Mouse (Mus musculus) lung, embryonic 16.5 days (tissue): ENCODE data around the gene Stx18. TPM values are rescaled to one million over a fixed set of nuclear protein-coding genes. Genes with fewer than 3 reads are reported as not detected.

Experiments used
- ATAC-seq: fragments of 200-750 bp; cut with Nextera tagmentation; 2 replicates; pipeline ENCODE4 v1.8.0; 2017; ENCODE audit warnings: low read depth, mild to moderate bottlenecking, moderate library complexity
- H3K27ac ChIP-seq: fragments of 300-500 bp; sonication (generic); 2 replicates; pipeline ENCODE4 v1.5.1; 2014; ENCODE audit warnings: mild to moderate bottlenecking, control low read depth, low read length
- H3K27me3 ChIP-seq: fragments of 300-500 bp; sonication (generic); 2 replicates; pipeline ENCODE4 v1.6.1; 2014; ENCODE audit warnings: low read depth, low read length, mixed read lengths; ENCODE audit not compliant: control insufficient read depth, insufficient read depth
- H3K36me3 ChIP-seq: fragments of 300-500 bp; sonication (generic); 2 replicates; pipeline ENCODE4 v1.6.1; 2014; ENCODE audit warnings: low read length; ENCODE audit not compliant: control insufficient read depth, insufficient read depth
- H3K4me1 ChIP-seq: fragments of 300-500 bp; sonication (generic); replicated peaks from 2 replicates; pipeline ENCODE4 v1.6.1; 2014; ENCODE audit warnings: low read length, mixed read lengths; ENCODE audit not compliant: control insufficient read depth, insufficient read depth
- H3K4me2 ChIP-seq: fragments of 300-500 bp; sonication (generic); 2 replicates; pipeline ENCODE4 v1.6.1; 2014; ENCODE audit warnings: low read depth, low read length, control low read depth
- H3K4me3 ChIP-seq: fragments of 300-500 bp; sonication (generic); 2 replicates; pipeline ENCODE4 v1.5.1; 2014; ENCODE audit warnings: mild to moderate bottlenecking, low read length, control low read depth
- H3K9ac ChIP-seq: fragments of 300-500 bp; sonication (generic); 2 replicates; pipeline ENCODE4 v1.6.1; 2014; ENCODE audit warnings: low read length, control low read depth
- H3K9me3 ChIP-seq: fragments of 300-500 bp; sonication (generic); 2 replicates; pipeline ENCODE4 v1.6.1; 2016; ENCODE audit warnings: low read length; ENCODE audit not compliant: control insufficient read depth
- WGBS: fragments of 180-500 bp; shearing (Covaris S2); extraction: QIAGEN DNeasy Blood & Tissue Kit; methylation state at CpG from one replicate; pipeline ENCODE4 v1.1.7; 2014; 5-methylcytosine and 5-hydroxymethylcytosine counted together
- polyA plus RNA-seq: library from polyadenylated mRNA; unstranded; fragments of >200 nt; fragmentation: Nextera tagmentation; extraction: Ambion mirVana; gene quantifications from 2 replicates; pipeline ENCODE4 v1.2.1, GENCODE M21; 2015

Stx18 gene
- polyA plus RNA-seq, 1 experiment from 2014 or later: 40.4 TPM

DNA sequence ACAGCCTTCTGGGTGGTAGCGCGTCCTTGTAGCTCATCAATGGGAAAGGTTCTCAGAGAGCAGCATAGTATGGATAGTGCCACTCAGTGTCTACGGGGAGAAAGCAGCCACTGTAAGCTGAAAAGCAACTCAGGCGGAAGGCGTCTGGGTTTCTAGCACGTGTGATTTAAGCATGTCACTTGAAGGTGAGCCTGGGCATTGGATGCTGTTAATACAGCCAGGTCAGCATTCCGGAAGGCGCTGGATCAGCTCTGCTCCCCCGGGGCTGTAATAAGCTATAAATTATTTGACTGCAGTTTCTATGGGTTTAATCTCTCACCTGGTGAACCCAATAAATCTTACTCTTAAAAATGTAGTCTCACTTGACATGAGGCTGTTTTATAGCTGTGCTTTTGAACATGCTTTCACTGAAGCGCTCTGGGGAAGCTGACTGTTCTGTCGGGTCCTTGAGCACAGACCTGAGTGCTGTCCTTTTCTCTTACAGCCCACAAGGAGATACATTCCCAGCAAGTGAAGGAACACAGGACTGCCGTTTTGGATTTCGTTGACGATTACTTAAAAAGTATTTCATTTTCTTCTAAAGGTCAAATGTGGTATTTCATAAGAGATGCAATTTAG is 67.6 kb downstream of the Stx18 start:
- H3K27me3 ChIP-seq: no peaks in the 10 kb centered on the region
- WGBS: 90% methylated on average over 14 of the region's 14 CpGs
- no peak overlapping the region for H3K4me3 ChIP-seq
- no peak for ATAC-seq
- peaks cover 2% of the 10 kb centered on the region; the same call in 1 of the 2 replicates for H3K36me3 ChIP-seq
- no peak overlapping the region for H3K27ac ChIP-seq
- H3K4me2 ChIP-seq: no peak overlapping the region
- H3K9me3 ChIP-seq: no peaks in the 10 kb centered on the region
- H3K4me1 ChIP-seq: no peaks in the 10 kb centered on the region
- H3K9ac ChIP-seq: no peak overlapping the region

DNA sequence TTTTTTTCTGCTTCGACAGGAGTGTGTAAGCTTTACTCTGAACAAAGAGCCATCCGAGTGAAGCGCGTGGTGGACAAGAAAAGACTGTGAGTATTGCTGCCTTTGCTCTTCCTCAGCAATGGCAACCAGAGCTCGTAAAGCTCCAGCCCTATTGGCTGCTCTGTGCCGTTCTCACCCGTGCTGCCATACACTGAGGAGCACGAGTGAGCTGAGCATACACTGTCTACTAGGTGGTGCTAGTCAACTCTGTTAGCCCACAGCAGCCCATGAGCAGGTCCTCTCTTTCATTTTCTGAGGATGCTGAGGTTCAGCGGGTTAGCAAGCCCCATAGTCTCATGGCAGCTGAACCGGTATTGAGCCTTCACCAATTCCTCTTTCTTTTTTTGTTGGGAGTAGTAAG is 68.3 kb downstream of the Stx18 start:
- WGBS: 91% methylated on average over 10 of the region's 10 CpGs

DNA sequence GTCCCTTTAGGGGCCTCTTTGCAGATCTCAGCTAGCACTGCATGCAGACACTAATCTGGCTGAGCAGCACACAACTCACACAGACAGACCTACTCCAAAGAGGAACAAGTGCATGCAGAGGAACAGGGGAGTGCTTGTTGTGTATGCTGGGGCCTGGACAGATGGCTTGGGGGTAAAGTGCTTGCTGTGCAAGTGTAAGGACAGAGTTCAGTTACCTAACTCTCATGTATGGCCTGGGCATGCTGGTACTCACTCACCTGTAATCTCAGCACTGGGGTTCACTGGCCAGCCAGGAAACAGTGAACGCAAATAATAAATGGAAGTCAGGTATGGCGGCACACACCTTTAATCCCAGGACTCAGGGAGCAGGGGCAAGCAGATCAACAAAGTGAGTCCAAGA is 76.0 kb downstream of the Stx18 start:
- H3K4me1 ChIP-seq: no peaks in the 10 kb centered on the region
- WGBS: 93% methylated on average over 2 of the region's 2 CpGs
- no peak overlapping the region for H3K9ac ChIP-seq
- H3K9me3 ChIP-seq: no peaks in the 10 kb centered on the region
- H3K4me3 ChIP-seq: no peak overlapping the region
- H3K27me3 ChIP-seq: no peaks in the 10 kb centered on the region
- ATAC-seq: no peak
- H3K4me2 ChIP-seq: no peak overlapping the region
- H3K36me3 ChIP-seq: peaks cover 4% of the 10 kb centered on the region
- no peak overlapping the region for H3K27ac ChIP-seq

More for the DNA sequence above, 68.3 kb downstream of the Stx18 start:
- Histone ChIP-seq H3K9me3 (no peaks in the 10 kb centered on the region), H3K9ac (no peak overlapping the region), H3K4me1 (no peaks in the 10 kb centered on the region), H3K4me3 (no peak overlapping the region), H3K36me3 (peaks cover 2% of the 10 kb centered on the region; the same call in 1 of the 2 replicates), H3K4me2 (no peak overlapping the region), H3K27ac (no peak overlapping the region), H3K27me3 (no peaks in the 10 kb centered on the region)
- ATAC-seq: no peak

DNA sequence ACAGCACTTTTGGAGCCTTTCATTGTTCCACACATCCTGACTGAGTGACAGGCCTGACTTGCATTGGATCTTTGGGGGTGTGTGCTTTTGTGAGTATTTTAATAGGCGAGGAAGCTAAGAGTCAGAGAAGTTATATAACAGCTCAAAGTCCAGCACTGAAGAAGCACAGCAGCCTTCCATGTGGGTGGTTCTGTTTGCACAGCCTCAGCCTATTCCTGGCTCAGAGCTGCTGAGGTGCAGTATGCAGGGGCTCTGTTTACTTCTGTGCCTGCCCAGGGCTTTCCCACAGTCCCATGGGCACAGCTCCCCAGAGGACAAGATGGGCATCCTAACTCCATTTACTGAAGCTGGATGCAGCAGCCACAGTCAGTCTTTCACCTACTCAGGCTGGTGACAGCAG is 78.5 kb downstream of the Stx18 start:
- Histone ChIP-seq H3K4me3 (no peak overlapping the region), H3K4me2 (no peak overlapping the region), H3K27ac (no peak overlapping the region), H3K9me3 (no peaks in the 10 kb centered on the region), H3K9ac (no peak overlapping the region), H3K27me3 (no peaks in the 10 kb centered on the region), H3K4me1 (no peaks in the 10 kb centered on the region), H3K36me3 (peaks cover 7% of the 10 kb centered on the region)
- no peak for ATAC-seq
- 91% methylated on average over 1 of the region's 1 CpGs for WGBS

DNA sequence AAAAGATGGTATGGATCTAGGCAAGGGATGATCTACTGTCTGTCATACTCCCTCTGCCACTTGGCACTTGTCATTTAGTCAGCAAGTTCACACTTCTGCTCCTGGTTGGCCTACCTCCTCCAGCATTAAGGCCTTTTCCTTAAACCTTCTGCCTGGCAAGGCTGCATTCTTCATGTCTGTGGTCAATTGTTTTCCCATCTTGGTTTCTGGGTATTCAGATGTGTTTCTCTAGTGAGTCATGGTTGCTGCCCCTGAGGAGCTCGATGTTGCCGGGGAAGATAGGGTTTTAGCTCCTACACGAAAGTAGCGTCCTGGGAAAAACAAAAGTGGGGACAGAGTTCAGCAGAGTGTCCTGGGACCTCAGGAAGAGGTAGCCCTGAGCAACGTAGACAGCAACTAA is 80.7 kb downstream of the Stx18 start:
- Histone ChIP-seq H3K9me3 (no peaks in the 10 kb centered on the region), H3K9ac (no peak overlapping the region), H3K4me3 (no peak overlapping the region), H3K36me3 (peaks cover 7% of the 10 kb centered on the region), H3K4me1 (no peaks in the 10 kb centered on the region), H3K27me3 (no peaks in the 10 kb centered on the region), H3K27ac (no peak overlapping the region), H3K4me2 (no peak overlapping the region)
- ATAC-seq: no peak
- WGBS: 93% methylated on average over 5 of the region's 5 CpGs

DNA sequence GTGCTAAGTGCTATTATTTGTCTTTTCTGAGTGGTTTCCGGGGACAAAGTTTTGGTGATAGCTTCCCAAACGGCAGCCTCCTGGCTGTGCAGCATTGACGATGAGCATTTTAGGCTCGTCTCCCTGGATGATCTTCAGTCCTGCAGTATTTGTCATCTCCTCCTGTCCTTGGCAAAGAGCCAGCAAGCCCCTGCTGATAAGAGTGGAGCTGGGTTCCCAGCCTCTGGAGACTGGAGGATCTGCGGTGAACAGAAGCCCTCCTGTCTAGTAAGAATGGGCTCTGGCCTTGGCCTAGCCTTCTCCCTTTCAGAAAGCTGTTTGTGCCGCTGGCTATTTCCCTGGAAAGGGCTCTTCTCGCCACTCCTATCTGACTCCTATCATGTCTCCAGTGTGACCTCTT is 83.2 kb downstream of the Stx18 start:
- no peaks in the 10 kb centered on the region for H3K4me1 ChIP-seq
- H3K9me3 ChIP-seq: no peaks in the 10 kb centered on the region
- no peak for ATAC-seq
- H3K27ac ChIP-seq: no peak overlapping the region
- no peak overlapping the region for H3K9ac ChIP-seq
- WGBS: 49% methylated on average over 7 of the region's 7 CpGs
- H3K4me3 ChIP-seq: no peak overlapping the region
- H3K27me3 ChIP-seq: no peaks in the 10 kb centered on the region
- no peak overlapping the region for H3K4me2 ChIP-seq
- 0 out of 2 replicates have a peak, but pooled peaks cover 2% of the 10 kb centered on the region for H3K36me3 ChIP-seq

DNA sequence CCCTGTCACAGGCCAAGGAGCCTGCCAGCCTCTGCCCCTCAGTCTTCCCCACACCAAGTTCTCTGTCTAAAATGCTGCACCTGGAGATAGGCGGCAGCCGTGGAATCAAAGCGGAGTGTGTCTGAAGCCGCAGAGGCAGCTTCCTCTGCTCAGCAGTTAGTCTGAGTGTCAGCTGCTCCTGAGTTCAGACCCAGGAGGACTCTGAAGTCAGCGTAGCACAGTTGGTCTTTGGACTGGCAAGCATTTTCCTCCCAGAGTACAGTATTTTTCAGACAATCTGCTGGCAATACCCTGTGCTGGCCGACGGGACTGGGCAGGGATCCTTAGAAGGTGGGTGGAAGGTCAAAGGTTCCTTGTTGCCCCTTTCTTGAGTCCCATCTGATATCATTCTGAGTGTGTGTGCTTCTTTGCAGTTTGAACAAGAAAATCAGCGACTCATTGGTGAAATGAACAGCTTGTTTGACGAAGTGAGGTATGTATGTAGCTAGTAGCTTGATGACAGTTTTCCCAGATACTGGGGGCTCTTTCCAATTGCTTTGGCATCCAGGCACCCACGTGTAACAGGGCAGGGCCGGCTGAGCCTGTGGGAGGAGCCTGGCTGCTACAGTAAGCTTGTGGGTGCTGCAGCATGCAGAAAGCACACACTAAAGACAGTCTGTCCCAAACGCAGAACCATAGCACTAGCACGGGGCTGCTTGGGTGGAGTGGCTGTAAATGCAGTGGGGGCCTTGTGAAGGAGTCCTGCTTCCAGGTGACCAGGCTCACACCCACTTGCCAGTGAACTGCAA is 88.2 kb downstream of the Stx18 start:
- no peak overlapping the region for H3K27ac ChIP-seq
- WGBS: 81% methylated on average over 13 of the region's 13 CpGs
- H3K4me2 ChIP-seq: no peak overlapping the region
- no peak overlapping the region for H3K4me3 ChIP-seq
- no peak overlapping the region for H3K9ac ChIP-seq
- H3K27me3 ChIP-seq: no peaks in the 10 kb centered on the region
- no peaks in the 10 kb centered on the region for H3K9me3 ChIP-seq
- 0 out of 2 replicates have a peak, but pooled peaks cover 2% of the 10 kb centered on the region for H3K36me3 ChIP-seq
- no peak for ATAC-seq
- no peaks in the 10 kb centered on the region for H3K4me1 ChIP-seq

DNA sequence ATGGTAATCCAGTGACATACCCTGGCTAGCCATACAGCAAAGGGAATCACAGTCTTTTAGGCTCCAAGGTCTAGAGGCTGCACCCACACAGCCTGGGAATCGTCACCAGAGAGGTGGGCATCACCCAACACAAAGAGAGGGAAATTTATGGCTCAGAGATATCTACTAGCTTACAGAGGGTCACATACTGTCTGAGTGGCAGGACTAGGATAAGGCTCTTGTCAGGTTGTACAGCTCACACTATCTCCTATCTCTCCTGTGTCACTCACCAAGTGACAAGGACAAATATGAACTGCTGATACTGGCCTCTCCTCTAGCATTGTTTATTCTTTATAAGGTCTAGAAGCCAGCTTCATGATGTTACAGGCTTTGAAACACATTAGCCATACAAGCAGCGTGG is 90.8 kb downstream of the Stx18 start:
- no peak overlapping the region for H3K27ac ChIP-seq
- H3K27me3 ChIP-seq: no peaks in the 10 kb centered on the region
- no peak for ATAC-seq
- no peak overlapping the region for H3K4me3 ChIP-seq
- H3K4me1 ChIP-seq: no peaks in the 10 kb centered on the region
- WGBS: 87% methylated on average over 2 of the region's 2 CpGs
- no peak overlapping the region for H3K4me2 ChIP-seq
- H3K9me3 ChIP-seq: no peaks in the 10 kb centered on the region
- no peak overlapping the region for H3K9ac ChIP-seq
- H3K36me3 ChIP-seq: no peaks in the 10 kb centered on the region

DNA sequence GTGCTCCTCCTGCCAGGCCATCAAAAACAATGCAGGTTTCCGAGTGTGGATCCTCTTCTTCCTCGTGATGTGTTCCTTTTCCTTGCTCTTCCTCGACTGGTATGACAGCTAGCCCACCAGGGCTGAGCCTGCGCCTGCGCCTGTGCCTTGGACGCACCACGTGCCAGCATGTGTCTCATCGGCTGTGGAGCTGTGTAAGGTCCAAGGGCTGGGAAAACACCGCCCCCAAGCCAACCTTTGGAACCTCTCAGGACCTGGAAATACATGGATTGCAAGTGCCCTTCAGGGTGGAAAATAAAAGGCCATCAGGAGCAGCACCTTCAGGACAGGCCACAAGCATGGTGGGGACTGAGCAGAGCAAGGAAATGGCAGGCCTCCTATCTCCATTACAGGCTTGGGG is 97.7 kb downstream of the Stx18 start:
- ATAC-seq: no peak

More for the DNA sequence above, 97.7 kb downstream of the Stx18 start:
- Histone ChIP-seq H3K4me2 (no peak overlapping the region), H3K27ac (no peak overlapping the region), H3K36me3 (peaks cover 6% of the 10 kb centered on the region; the same call in 1 of the 2 replicates), H3K4me3 (no peak overlapping the region), H3K4me1 (no peaks in the 10 kb centered on the region), H3K9me3 (no peaks in the 10 kb centered on the region), H3K9ac (no peak overlapping the region), H3K27me3 (no peaks in the 10 kb centered on the region)
- WGBS: 92% methylated on average over 9 of the region's 9 CpGs
